Mouse (Mus musculus): ENCODE measurements around the gene Map4k4. TPM values are rescaled to one million over a fixed set of nuclear protein-coding genes. Genes with fewer than 3 reads are reported as not detected.

Gene Map4k4
- polyA plus RNA-seq, 1 experiment: 147 TPM

GRCm38 (mm10) chr1:40000899-40001298 is 100.2 kb downstream of the Map4k4 start:
- H3ac ChIP-seq (ENCODE audit: control insufficient read depth, insufficient read length): no peak overlapping the region
- no peaks in the 10 kb centered on the region for H3K79me2 ChIP-seq (ENCODE audit: control insufficient read depth, insufficient read depth)
- H3K4me2 ChIP-seq (ENCODE audit: low read depth): no peak overlapping the region
- no peak overlapping the region for H3K4me3 ChIP-seq
- peaks cover 70% of the 10 kb centered on the region for H3K36me3 ChIP-seq (ENCODE audit: control insufficient read depth, insufficient read depth)
- no peaks in the 10 kb centered on the region for H3K27me3 ChIP-seq (ENCODE audit: control insufficient read depth, insufficient read depth, insufficient read length)
- TF ChIP-seq CEBPB (IDR thresholded peaks at IDR 0.05; ENCODE audit: insufficient read depth, poor library complexity, severe bottlenecking) (no peak), POLR2A (IDR thresholded peaks at IDR 0.05; ENCODE audit: insufficient read length, low read depth) (no peak), MYOD1 (IDR thresholded peaks at IDR 0.05; ENCODE audit: control insufficient read depth in 1 of 3, insufficient read length in 2 of 3, low read depth in 2 of 3) (no peak), MYOG (IDR thresholded peaks at IDR 0.05; ENCODE audit: control insufficient read depth in 1 of 3, insufficient read depth in 1 of 3, insufficient read length in 2 of 3, low read depth in 2 of 3) (no peak), TCF12 (IDR thresholded peaks at IDR 0.05; ENCODE audit: insufficient read depth, poor library complexity, severe bottlenecking) (no peak), USF1 (IDR thresholded peaks at IDR 0.05; ENCODE audit: low read depth) (no peak), SRF (IDR thresholded peaks at IDR 0.05; ENCODE audit: control insufficient read depth, insufficient read length, low read depth) (no peak), REST (IDR thresholded peaks at IDR 0.05; ENCODE audit: insufficient read depth, insufficient read length) (no peak), MAX (IDR thresholded peaks at IDR 0.05; ENCODE audit: low read depth) (no peak), E2F4 (IDR thresholded peaks at IDR 0.05; ENCODE audit: insufficient read depth) (no peak), POLR2AphosphoS2 (IDR thresholded peaks at IDR 0.05; ENCODE audit: insufficient read length, low read depth) (no peak)

- no peak overlapping the region for H3K4me3 ChIP-seq
- H3K79me2 ChIP-seq (ENCODE audit: control insufficient read depth, insufficient read depth): no peaks in the 10 kb centered on the region
- TF ChIP-seq TCF3 (IDR thresholded peaks at IDR 0.05; ENCODE audit: insufficient read length, low read depth) (no peak), POLR2AphosphoS2 (IDR thresholded peaks at IDR 0.05; ENCODE audit: insufficient read length, low read depth) (no peak), MYOD1 (IDR thresholded peaks at IDR 0.05; ENCODE audit: control insufficient read depth in 1 of 3, insufficient read length in 2 of 3, low read depth in 2 of 3) (no peak), E2F4 (IDR thresholded peaks at IDR 0.05; ENCODE audit: insufficient read depth) (no peak), MYOG (IDR thresholded peaks at IDR 0.05; ENCODE audit: control insufficient read depth in 1 of 3, insufficient read depth in 1 of 3, insufficient read length in 2 of 3, low read depth in 2 of 3) (no peak), POLR2A (IDR thresholded peaks at IDR 0.05; ENCODE audit: insufficient read length, low read depth) (no peak), REST (IDR thresholded peaks at IDR 0.05; ENCODE audit: insufficient read depth, insufficient read length) (no peak), CEBPB (IDR thresholded peaks at IDR 0.05; ENCODE audit: insufficient read depth, poor library complexity, severe bottlenecking) (no peak), SRF (IDR thresholded peaks at IDR 0.05; ENCODE audit: control insufficient read depth, insufficient read length, low read depth) (no peak), USF1 (IDR thresholded peaks at IDR 0.05; ENCODE audit: low read depth) (no peak), TCF12 (IDR thresholded peaks at IDR 0.05; ENCODE audit: insufficient read depth, poor library complexity, severe bottlenecking) (no peak), MAX (IDR thresholded peaks at IDR 0.05; ENCODE audit: low read depth) (no peak)
- no peaks in the 10 kb centered on the region for H3K27me3 ChIP-seq (ENCODE audit: control insufficient read depth, insufficient read depth, insufficient read length)
- H3K36me3 ChIP-seq (ENCODE audit: control insufficient read depth, insufficient read depth): peaks cover 70% of the 10 kb centered on the region
- no peak overlapping the region for H3ac ChIP-seq (ENCODE audit: control insufficient read depth, insufficient read length)
- no peak overlapping the region for H3K4me2 ChIP-seq (ENCODE audit: low read depth)
Observed at GRCm38 (mm10) chr1:40002129-40002727, 101.5 kb downstream of the Map4k4 start.

- no peak overlapping the region for H3ac ChIP-seq (ENCODE audit: control insufficient read depth, insufficient read length)
- TF ChIP-seq SRF (IDR thresholded peaks at IDR 0.05; ENCODE audit: control insufficient read depth, insufficient read length, low read depth) (no peak), TCF12 (IDR thresholded peaks at IDR 0.05; ENCODE audit: insufficient read depth, poor library complexity, severe bottlenecking) (no peak), POLR2A (IDR thresholded peaks at IDR 0.05; ENCODE audit: insufficient read length, low read depth) (peak; percentile 58), POLR2AphosphoS2 (IDR thresholded peaks at IDR 0.05; ENCODE audit: insufficient read length, low read depth) (peak; percentile 65)
- H3K27me3 ChIP-seq (ENCODE audit: control insufficient read depth, insufficient read depth, insufficient read length): no peaks in the 10 kb centered on the region
- no peak overlapping the region for H3K4me3 ChIP-seq
- no peak overlapping the region for H3K4me2 ChIP-seq (ENCODE audit: low read depth)
- no peaks in the 10 kb centered on the region for H3K79me2 ChIP-seq (ENCODE audit: control insufficient read depth, insufficient read depth)
- H3K36me3 ChIP-seq (ENCODE audit: control insufficient read depth, insufficient read depth): peaks cover 86% of the 10 kb centered on the region
Observed at GRCm38 (mm10) chr1:40006043-40006651, 105.4 kb downstream of the Map4k4 start.

GRCm38 (mm10) chr1:40007962-40008471 is 107.3 kb downstream of the Map4k4 start:
- no peaks in the 10 kb centered on the region for H3K79me2 ChIP-seq (ENCODE audit: control insufficient read depth, insufficient read depth)
- no peaks in the 10 kb centered on the region for H3K27me3 ChIP-seq (ENCODE audit: control insufficient read depth, insufficient read depth, insufficient read length)
- H3ac ChIP-seq (ENCODE audit: control insufficient read depth, insufficient read length): no peak overlapping the region
- H3K4me3 ChIP-seq: no peak overlapping the region
- TF ChIP-seq TCF3 (IDR thresholded peaks at IDR 0.05; ENCODE audit: insufficient read length, low read depth) (no peak), CEBPB (IDR thresholded peaks at IDR 0.05; ENCODE audit: insufficient read depth, poor library complexity, severe bottlenecking) (no peak), POLR2AphosphoS2 (IDR thresholded peaks at IDR 0.05; ENCODE audit: insufficient read length, low read depth) (no peak), MYOG (IDR thresholded peaks at IDR 0.05; ENCODE audit: control insufficient read depth in 1 of 3, insufficient read depth in 1 of 3, insufficient read length in 2 of 3, low read depth in 2 of 3) (no peak), TCF12 (IDR thresholded peaks at IDR 0.05; ENCODE audit: insufficient read depth, poor library complexity, severe bottlenecking) (no peak), MAX (IDR thresholded peaks at IDR 0.05; ENCODE audit: low read depth) (no peak), USF1 (IDR thresholded peaks at IDR 0.05; ENCODE audit: low read depth) (no peak), SRF (IDR thresholded peaks at IDR 0.05; ENCODE audit: control insufficient read depth, insufficient read length, low read depth) (no peak)
- H3K36me3 ChIP-seq (ENCODE audit: control insufficient read depth, insufficient read depth): peaks cover 89% of the 10 kb centered on the region
- no peak overlapping the region for H3K4me2 ChIP-seq (ENCODE audit: low read depth)
